Mouse (Mus musculus) frontal cortex, adult 2 months (tissue): ENCODE results near the gene Pth2. TPM values are rescaled to one million over a fixed set of nuclear protein-coding genes. Genes with fewer than 3 reads are reported as not detected.
"Not testable (repeated sequence)": the region's sequence is repeated elsewhere in the genome, so short reads cannot be mapped to it uniquely, and the experiment has no call there.

Experiments
- DNase-seq, 2 experiments: peaks; one replicate each; pipeline ENCODE4 v3.0.0; 2022; ENCODE audit warnings: low spot score in 1 of 2; ENCODE audit errors: extremely low spot score in 1 of 2
- polyA plus RNA-seq: library from polyadenylated mRNA; depleted of rRNA; stranded (reverse); fragments of >200 nt; gene quantifications from 2 replicates; pipeline ENCODE4 v1.2.3, GENCODE M21; 2012

Pth2 gene
- polyA plus RNA-seq, 1 experiment: 0.90 TPM

- not testable (repeated sequence) for DNase-seq
Observed at GRCm38 (mm10) chr7:45153052-45153451, 27.7 kb upstream of the Pth2 start.

GRCm38 (mm10) chr7:45153586-45153985 is 27.2 kb upstream of the Pth2 start:
- DNase-seq: no peak

GRCm38 (mm10) chr7:45154096-45154992 is 26.5 kb upstream of the Pth2 start, which contains the start of the genes Pih1d1 and Aldh16a1:
Gene Pih1d1 (plus strand): TSS chr7:45154303.
Gene Aldh16a1 (minus strand): TSS chr7:45154584.
- DNase-seq: peak; percentile 90 to 96

GRCm38 (mm10) chr7:45154993-45155514 is 25.7 kb upstream of the Pth2 start:
- no peak for DNase-seq

GRCm38 (mm10) chr7:45155590-45155989 is 25.2 kb upstream of the Pth2 start:
- DNase-seq: no peak

- no peak for DNase-seq
Observed at GRCm38 (mm10) chr7:45156206-45156605, 24.6 kb upstream of the Pth2 start.

- DNase-seq: peak in 1 of 2 experiments; percentile 74
Observed at GRCm38 (mm10) chr7:45157459-45157858, 23.3 kb upstream of the Pth2 start.

GRCm38 (mm10) chr7:45158991-45159390 is 21.8 kb upstream of the Pth2 start:
- no peak for DNase-seq

- DNase-seq: no peak
Observed at GRCm38 (mm10) chr7:45160316-45160800, 20.4 kb upstream of the Pth2 start.

- no peak for DNase-seq
Observed at GRCm38 (mm10) chr7:45160866-45161265, 19.9 kb upstream of the Pth2 start.

- peak; percentile 93 to 95 for DNase-seq
Observed at GRCm38 (mm10) chr7:45161612-45162473, 19.0 kb upstream of the Pth2 start.

- DNase-seq: peak in 1 of 2 experiments; percentile 41
Observed at GRCm38 (mm10) chr7:45162551-45162950, 18.2 kb upstream of the Pth2 start.

- DNase-seq: no peak
Observed at GRCm38 (mm10) chr7:45162996-45163615, 17.7 kb upstream of the Pth2 start.

- DNase-seq: peak in 1 of 2 experiments; percentile 66
Observed at GRCm38 (mm10) chr7:45163735-45164490, 16.9 kb upstream of the Pth2 start, which contains the start of gene Slc17a7. Gene Slc17a7 (plus strand): TSS chr7:45163949.

- DNase-seq: no peak
Observed at GRCm38 (mm10) chr7:45164833-45165232, 16.0 kb upstream of the Pth2 start.

- DNase-seq: no peak
Observed at GRCm38 (mm10) chr7:45165701-45166100, 15.1 kb upstream of the Pth2 start.

- peak in 1 of 2 experiments; percentile 60 for DNase-seq
Observed at GRCm38 (mm10) chr7:45166950-45167401, 13.8 kb upstream of the Pth2 start.

- DNase-seq: peak in 1 of 2 experiments; percentile 73
Observed at GRCm38 (mm10) chr7:45167761-45168445, 12.9 kb upstream of the Pth2 start.

GRCm38 (mm10) chr7:45168656-45169055 is 12.1 kb upstream of the Pth2 start:
- no peak for DNase-seq
